Mouse (Mus musculus) kidney, postnatal 14 days (tissue): Measurements from ENCODE around the gene B130006D01Rik.

Source experiments
- DNase-seq: peaks from one replicate; pipeline ENCODE4 v3.0.0; 2022; ENCODE audit warnings: mixed read lengths

Gene B130006D01Rik

DNA sequence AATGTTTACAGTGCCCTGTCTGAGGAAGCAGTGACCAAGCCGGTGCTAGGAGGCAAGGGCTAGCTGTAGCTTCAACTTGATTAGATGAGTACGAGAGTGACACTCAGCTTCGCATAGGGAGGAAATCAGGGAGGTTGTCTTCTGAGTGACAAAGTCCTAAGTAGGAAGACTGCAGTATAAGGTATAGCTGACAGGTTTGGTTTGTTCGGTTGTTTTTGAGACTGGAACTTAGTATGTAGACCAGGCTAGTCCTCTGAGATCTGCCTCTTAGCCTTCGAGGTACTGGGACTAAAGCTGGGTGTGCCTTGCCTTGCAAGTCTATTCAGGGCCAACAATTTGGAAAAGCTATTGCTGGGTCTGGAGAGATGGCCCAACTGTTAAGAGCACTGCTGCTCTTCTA is at the start of gene B130006D01Rik:
B130006D01Rik (plus strand) TSS at position 301 of the 400 bp plus-strand sequence.
- no peak for DNase-seq

DNA sequence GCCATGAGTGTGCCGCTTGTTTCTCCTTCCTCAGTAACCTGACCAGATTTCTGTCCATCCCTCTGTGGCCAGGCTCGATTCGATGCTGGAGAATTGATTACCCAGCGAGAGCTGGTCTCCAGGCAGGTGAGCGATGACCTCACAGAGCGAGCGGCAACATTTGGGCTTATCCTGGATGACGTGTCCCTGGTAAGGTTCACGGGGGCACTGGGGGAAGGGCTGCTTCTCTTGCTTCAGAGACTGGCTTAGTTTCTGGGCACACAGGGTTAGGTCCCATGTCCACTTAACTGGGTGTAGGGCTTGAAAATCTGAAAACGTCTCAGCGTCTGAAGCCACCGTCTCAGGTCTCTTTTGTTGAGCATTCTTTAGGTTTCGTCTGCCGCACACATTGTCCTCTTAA is 47.9 kb upstream of the B130006D01Rik start:
- DNase-seq: no peak

DNA sequence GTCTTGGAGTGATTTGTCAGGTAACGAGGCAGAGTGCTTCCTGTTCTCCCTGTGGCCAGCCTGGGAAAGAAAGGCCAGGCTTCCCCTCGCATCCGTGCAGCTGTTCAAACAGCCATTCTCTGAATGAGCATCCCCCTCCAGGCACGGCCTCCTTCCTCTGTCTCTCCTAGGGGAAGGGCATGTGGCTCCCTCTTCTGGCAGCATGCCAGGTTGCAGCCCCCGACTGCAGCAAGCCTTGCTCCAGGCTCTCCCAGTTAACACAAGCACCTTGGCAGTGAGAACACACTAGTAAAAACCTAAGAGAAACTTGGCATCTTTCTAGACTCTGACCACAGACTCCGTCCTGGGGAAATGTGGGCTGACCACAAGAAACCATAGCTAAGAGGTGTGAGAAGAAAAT is 47.1 kb upstream of the B130006D01Rik start:
- DNase-seq: peak; percentile 74

DNA sequence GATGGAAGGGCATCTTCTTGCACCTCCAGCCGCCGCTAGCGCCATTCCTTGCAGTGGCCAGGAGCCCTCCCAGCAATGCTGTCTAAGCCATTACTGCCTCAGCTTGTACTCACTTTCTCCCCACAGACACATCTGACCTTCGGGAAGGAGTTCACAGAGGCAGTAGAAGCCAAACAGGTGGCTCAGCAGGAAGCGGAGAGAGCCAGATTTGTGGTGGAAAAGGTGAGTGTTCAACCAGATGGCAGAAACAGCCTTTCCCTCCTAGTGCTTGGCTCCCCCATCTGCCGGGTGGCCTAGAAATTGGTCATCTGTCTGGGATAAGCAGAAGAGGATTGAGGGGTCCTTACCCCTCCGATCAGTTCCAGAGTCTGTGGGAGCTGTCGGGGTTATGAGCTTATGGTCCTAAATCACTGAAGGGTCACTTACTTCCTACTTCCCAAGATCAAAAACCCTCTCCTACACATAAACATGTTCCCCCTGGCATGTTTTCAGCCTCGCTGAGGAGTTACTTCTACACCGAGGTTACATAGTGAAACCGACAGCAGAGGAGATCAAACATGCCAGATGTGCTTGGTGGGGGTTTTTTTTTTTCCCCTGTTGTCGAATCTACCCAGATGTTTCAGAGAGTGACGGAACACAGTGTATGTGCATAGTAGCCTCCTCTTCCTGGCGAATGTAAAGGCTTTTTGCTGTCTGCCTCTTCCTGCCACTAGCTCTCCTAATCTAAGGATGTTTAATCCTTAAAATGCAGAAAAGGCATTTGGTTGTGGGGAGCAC is 45.3 kb upstream of the B130006D01Rik start:
- no peak for DNase-seq

DNA sequence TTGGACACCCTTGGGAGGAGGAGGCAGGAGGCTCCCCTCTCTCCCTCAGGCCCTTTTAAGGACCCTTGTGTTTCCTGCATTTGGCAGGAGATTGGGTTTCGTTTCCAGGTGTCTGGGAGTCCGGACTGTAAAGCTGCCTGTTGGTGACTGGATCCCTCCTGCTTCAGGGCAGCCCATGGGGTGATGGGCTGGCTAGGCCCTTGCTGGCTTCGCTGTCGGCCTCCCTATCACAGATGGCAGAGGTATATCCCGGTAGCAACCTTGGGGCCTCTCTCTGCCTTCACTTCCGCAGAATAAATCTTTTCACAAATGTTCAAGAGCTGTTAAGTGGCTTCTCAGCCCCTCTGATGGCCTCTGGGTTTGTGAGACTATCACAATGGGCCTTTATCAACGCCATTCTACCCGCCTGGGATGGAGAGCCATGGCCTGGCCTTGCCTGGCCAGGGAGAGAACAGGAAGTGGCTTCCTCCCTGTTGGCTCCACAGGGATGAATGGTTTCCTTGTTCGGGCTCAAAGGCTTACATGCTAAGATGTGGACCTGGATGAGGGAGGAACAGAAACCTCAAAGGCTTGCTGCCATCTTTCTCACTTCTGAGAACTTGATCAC is 41.3 kb upstream of the B130006D01Rik start:
- no peak for DNase-seq

DNA sequence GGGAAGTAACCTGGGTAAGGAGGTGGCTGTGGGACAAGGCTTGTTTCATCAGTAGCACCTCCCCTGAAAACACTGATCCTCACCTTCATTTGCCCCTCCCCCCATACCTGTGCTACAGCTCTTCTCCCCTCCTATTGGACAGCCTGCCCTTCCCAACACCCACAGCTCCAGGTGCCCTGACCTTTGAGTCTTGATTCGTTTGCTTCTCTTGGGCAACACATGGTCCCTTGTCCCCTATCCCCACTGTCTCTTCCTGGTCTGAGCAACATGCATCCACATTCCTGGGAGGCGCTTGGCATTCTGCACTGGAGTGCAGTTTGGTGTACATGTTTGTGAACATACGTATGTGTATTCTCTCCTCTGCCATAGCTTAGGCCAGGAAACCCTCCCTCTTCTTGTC is 40.4 kb upstream of the B130006D01Rik start:
- no peak for DNase-seq

DNA sequence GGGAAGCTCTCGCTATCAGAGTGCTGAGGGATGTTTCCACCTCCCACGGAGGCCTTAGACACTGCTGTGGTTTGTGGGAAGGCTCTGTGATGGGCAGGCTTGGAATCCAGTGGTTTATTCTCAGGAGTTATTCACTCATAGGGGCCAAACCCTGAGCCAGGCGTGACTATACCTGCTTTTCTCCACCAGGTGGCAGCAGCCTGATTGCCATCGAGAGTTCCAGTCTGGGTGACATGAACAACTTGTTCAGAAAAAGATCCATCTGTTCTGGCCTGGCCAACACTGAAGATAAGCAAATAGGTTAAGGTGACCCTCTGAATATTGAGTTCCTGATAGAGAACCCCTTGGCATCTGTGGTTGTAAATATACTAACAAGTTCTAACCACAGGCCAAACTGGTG is 37.4 kb upstream of the B130006D01Rik start:
- peak; percentile 83 for DNase-seq

DNA sequence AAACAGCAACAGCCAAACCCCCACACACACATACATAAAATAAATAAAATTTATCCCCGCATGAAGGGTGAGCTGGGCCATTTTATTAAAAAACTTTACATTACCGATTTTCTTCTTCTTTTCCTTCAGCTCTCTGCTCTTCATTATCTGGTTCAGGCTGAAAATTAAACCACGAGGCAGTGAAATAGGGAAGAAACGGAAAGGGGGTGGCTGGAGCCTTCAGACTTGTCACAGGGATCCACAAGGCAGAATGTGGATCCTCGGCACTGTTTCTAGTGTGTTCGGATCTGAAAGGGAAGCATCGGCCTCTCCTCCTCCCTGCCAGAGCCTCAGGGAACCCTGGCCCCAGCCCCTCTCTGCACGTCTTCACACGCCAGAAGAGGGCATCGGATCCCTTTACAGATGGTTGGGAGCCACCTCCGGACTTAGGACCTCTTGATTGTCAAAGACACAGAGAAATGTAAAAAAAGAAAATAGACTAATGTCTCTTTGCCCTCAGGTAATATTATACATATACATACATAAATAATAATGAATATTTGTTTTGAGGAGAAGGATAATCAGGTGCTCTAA is 36.2 kb upstream of the B130006D01Rik start:
- peak; percentile 33 for DNase-seq

DNA sequence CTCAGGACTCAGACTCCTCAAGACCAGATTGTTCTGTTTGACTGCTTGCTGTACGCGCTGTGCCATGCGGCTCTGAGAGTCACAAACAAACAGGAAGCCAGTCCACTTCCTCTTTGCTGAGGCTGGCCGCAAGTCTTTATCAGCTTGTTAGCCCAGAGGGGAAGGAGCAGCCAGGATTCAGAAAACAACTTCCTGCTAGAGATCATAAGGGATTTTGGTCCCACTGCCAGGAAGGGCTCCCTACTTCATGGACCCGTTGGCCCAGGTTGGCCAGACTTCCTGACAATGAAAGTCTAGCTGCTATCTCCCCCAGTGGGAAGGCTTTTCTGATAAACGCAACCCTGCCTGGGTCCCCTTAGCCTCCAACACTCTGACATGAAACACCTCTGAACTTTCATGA is 34.9 kb upstream of the B130006D01Rik start:
- peak; percentile 70 for DNase-seq

DNA sequence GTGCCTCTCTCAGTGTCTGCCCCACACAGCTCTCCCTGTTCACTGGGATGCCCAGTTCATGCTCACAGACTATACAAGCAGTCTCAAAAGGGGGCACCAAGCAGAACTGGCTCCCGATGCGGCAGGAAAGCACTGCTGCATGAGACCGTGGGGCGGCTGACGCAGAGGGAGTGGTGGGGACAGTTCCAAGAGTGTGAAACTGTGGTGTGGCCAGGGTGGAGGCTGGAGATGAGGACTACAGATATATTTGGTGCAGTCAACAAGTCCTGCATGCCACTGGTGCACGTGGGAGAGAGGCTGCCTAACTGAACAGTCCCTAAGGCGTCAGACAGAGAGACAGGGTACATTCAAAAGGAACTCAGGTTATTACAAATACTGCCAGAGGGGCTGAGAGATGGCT is 34.4 kb upstream of the B130006D01Rik start:
- DNase-seq: no peak

DNA sequence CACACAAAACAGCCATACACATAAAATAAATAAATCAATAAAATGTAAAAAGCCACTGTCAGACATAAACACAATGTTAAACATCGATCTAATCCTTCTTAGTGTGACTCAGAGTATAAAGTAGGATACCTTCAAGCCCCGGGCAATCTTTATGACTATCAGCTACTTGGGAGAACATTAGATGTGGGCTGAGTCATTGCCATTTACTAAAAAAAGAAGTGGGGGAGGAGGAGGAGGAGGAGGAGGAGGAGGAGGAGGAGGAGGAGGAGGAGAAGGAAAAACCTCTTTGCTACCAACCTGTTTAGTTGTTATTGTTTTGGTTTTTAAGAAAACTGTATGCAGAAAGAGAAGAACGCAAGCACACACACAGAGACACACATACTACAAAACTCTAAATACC is 33.8 kb upstream of the B130006D01Rik start:
- DNase-seq: no peak

DNA sequence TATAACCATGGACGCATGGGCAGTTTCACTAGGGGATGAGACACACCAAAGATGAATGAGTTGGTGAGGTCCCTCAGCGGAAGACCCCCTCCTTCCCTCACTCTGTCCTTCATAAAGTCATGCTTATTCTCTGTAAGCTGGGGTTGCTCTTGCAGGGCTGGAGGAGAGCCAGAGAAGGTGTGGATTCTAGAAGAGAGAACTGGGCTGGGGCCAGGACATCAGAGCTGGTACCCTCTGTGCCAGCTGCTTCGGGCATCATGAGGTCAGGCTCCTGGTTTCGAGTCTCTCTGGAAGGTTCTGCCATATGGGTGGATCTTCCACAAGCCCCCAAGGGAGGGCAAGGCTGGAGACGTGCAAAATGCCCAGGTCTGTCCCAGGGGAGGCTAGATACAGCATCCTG is 24.8 kb upstream of the B130006D01Rik start:
- DNase-seq: no peak

DNA sequence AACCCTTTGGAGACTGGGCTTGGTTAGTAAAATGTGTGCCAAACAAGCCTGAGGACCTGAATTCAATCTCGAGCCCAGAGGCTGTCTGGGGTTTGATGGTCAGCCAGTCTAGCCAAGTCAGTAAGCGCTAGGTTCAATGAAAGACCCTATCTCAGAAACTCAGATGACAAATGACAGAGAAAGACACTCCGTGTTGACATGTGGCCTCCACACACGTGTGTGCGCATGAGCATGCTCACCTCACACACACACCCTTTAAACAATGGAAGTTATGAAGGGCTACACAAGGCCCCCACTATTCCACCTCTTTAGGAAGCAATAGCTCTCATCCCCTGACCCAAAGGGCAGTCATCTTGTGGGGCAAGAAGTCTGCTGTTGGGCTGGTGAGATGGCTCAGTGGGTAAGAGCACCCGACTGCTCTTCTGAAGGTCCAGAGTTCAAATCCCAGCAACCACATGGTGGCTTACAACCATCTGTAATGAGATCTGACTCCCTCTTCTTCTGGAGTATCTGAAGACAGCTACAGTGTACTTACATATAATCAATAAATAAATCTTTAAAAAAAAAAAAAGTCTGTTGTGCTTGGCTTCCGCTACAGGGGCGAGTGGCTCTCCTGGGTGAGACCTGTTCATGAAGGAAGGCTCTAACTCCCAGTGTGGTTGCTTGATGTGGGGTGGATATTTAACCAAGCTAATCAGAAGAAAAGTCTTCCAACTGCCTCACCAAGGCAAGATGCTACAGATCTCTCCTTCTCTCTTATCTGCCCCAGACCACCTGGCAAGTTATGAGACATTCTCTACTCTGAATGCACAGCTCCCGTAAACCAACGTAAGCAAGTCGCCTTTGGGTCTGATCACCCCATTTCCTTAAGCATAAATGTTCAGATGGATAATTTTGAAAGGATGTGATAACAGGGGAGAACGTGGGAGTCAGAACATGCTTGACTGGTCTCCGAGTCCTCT is 22.3 kb upstream of the B130006D01Rik start:
- DNase-seq: no peak

DNA sequence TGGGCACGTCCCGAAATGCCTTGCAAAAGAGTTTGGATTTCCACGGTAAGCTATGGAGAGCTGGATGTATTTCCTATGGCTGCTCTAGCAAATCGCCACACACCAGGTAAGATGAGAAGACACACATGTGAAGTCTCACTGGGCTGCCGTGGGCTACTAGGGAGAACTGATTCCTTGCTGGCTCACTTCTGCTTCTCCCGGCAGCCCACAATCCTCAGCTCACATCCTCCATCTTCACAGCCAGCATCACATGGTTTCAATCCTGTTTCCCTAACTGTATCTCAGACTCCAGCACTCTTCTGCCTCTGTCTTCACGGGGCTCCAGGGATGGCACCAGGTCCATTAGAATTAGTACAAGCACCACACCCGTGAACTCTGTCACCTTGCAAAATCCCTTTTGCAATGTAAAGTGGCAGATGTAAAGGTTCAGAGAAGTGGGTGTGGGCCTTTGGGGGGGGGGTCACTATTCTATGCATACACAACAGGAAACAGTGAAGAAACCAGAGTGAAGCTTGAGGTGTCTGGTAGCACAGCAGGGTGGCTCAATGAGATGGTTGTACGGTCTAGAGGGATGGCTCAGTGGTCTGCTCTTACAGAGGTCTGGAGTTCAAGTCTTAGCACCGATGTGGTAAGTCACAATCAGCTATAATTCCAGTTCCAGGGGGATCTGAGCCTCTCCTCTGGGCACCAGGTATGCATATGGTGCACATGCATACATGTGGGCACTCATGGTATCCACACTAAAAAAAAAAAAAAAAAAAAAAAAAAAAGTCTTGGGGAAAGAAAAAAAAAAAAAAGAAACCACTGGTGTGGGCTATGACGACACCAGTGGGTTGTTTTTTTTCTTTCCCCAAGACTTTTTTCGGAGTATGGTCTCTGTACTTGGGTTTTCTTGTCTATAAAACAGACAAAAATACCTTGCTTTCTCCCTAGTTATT is 19.1 kb upstream of the B130006D01Rik start:
- DNase-seq: no peak

DNA sequence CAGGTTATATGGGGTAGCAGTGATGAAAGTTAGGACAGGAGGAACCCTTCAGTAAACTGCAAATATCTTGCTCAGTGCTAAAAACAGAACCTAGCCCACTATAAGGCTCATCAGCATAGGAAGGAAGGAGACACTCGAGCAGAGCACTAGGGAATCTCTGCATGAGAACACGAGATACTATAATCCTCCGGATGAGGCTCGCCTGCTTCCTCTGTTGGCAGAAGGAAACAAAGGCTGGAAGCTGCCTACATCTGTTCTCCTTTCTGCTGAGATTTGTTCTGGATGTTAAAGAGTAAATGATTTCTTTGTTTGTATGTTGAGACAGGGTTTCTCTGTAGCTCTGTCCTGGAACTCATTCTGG is 18.4 kb upstream of the B130006D01Rik start:
- DNase-seq: no peak

DNA sequence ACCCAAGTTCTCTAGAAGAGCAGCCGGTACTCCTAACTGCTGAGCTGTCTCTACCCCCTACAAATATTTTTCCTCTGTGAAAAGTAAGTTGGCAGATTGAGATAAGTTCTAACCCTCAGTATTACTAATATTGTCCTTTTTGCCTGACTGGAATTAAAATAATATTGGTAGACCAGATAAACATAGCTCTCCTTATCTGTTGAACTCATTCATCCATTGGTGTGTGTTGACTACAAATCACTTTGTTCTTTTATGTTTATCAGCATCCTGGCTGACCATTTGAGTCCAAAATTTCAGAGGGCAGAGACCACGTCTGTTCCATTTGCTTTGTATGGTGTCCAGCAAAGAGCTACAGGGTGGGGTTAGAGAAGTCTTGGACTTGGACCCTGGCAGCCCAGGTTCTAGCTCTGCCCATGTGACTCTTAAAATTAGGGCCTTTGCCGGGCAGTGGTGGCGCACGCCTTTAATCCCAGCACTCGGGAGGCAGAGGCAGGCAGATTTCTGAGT is 13.8 kb upstream of the B130006D01Rik start:
- no peak for DNase-seq

DNA sequence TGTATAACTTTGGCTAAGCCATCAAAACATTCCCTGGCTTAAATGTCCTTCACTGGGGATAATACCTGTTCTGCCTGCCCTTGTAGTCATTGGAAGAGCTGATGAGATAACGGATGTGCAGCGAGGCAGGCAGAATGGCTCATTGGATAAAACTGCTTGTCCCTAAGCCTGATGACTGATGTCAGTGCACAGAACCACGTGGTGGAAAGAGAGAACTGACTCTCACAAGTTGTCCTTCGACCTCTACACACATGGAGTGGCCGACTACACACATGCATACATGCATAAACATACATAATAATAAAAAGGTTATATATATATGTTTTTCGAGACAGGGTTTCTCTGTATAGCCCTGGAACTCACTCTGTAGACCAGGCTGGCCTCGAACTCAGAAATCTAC is 12.9 kb upstream of the B130006D01Rik start:
- DNase-seq: no peak

DNA sequence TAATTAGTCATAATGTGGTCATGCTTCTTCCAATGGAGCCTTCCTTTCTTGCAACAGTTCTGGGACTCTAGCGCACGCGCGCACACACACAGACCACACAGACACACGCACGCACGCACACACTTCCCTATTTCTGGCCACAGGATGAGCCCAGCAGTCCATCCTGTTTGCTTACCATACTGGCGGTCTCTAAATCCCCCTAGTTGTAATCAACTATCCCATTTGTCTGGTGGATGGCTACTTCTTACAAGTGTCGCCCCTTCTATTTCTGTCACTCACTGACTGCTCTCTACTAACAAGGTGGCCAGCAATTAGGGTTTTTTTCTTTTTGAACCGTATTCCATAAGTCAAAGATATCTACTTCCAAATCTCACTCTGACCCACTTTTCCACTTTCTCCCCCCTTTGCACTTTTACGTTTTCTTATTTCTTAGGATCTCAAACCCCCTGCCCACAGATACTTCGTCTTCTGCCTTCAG is 11.3 kb upstream of the B130006D01Rik start:
- peak; percentile 55 for DNase-seq

DNA sequence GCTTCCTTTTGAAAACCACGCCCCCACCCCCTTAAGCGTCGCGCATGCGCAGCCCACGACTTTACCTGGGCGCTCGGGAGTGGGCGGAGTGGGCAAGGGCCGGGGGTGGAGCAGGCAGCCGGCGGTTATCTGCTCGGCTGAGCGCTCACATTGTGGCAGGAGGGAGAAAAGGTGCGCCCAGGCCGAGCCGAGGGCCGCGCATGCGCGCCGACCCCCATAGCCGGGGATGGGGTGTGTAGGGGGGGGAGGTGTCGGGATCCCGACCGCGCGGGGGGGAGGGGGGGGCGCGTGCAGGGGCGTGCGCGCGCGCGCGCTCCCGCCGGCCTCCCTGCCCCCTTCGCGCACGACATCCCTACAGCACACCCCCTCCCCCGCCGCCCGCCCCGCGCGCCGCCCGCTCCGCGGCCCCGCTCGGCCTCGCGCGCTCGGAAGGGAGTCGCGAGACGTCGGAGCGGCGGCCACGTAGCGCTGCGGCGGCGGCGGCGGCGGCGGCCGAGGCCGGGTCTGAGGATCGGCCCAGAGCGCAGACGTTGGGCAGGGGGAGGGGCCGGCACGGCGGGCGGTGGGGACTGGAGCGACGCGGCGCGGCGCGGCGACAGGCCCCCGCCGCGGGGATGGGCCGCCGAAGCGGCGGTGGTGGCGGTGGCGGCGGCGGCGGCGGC is 10.7 kb upstream of the B130006D01Rik start, which contains the start of gene Zfp652:
Zfp652 (plus strand) TSS at position 111 of the 662 bp plus-strand sequence.
- peak; percentile 94 for DNase-seq

DNA sequence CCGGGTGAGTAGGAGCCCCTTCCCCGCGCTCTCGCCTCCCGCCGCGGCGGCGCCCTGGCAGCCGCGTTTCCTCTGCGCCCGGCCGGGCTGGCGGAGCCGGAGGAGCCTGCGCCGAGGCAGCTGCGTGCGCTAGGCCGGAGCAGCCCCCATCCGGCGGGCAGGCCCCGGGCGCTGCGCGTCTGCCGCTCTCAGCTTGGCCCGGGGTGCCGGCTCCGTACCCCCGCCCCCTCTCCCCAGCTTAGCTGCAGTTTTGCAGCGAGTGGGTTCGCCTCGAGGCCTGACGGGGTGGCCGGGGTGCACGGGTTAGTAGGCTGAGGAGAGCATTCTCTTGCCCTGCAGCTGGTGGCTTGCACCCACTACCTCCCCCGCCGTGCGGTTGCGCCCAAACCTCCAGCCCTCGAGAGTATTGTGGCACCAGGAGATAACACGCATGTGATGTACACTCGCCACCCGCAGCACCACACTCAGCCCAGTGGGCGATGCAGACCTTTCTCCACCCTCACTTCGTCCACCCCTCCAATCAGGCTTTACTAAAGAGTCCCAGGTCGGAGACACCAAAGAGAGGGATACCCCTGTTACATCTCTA is 10.1 kb upstream of the B130006D01Rik start:
- DNase-seq: no peak
